Mouse (Mus musculus) embryonic facial prominence, embryonic 12.5 days (tissue): ENCODE data around the gene Jph3. TPM values are rescaled to one million over a fixed set of nuclear protein-coding genes. Genes with fewer than 3 reads are reported as not detected.
A peak's percentile ranks its signal among the peaks of the same experiment; 100 is the strongest.

ENCODE experiments used
- ATAC-seq: fragments of 200-750 bp; cut with Nextera tagmentation; 2 replicates; pipeline ENCODE4 v1.8.0; 2017; ENCODE audit not compliant: insufficient number of reproducible peaks, insufficient read depth, low FRiP score, low TSS enrichment
- H3K27ac ChIP-seq: fragments of 300-500 bp; sonication (generic); 2 replicates; pipeline ENCODE4 v1.5.1; 2016; ENCODE audit warnings: mild to moderate bottlenecking
- H3K27me3 ChIP-seq: fragments of 300-500 bp; sonication (generic); 2 replicates; pipeline ENCODE4 v1.6.1; 2016; ENCODE audit warnings: mild to moderate bottlenecking, moderate library complexity
- H3K36me3 ChIP-seq: fragments of 300-500 bp; sonication (generic); 2 replicates; pipeline ENCODE4 v1.6.1; 2016; ENCODE audit warnings: mild to moderate bottlenecking
- H3K4me1 ChIP-seq: fragments of 300-500 bp; sonication (generic); 2 replicates; pipeline ENCODE4 v1.6.1; 2016
- H3K4me2 ChIP-seq: fragments of 300-500 bp; sonication (generic); replicated peaks from 2 replicates; pipeline ENCODE4 v1.6.1; 2016; ENCODE audit warnings: mild to moderate bottlenecking, moderate library complexity
- H3K4me3 ChIP-seq: fragments of 300-500 bp; sonication (generic); 2 replicates; pipeline ENCODE4 v1.5.1; 2016; ENCODE audit warnings: mild to moderate bottlenecking
- H3K9ac ChIP-seq: fragments of 300-500 bp; sonication (generic); 2 replicates; pipeline ENCODE4 v1.6.1; 2016; ENCODE audit warnings: mild to moderate bottlenecking, moderate library complexity
- H3K9me3 ChIP-seq: fragments of 300-500 bp; sonication (generic); 2 replicates; pipeline ENCODE4 v1.6.1; 2016; ENCODE audit warnings: mild to moderate bottlenecking, moderate library complexity
- WGBS: fragments of 180-500 bp; shearing (Covaris S2); methylation state at CpG from one replicate; pipeline ENCODE4 v1.1.7; 2016; 5-methylcytosine and 5-hydroxymethylcytosine counted together
- polyA plus RNA-seq: library from polyadenylated mRNA; unstranded; fragments of >200 nt; fragmentation: Nextera tagmentation; extraction: Ambion mirVana; gene quantifications from 2 replicates; pipeline ENCODE4 v1.2.1, GENCODE M21; 2016

The Jph3 gene
- 6.7 and 8.6 TPM in 2 replicates for polyA plus RNA-seq

DNA sequence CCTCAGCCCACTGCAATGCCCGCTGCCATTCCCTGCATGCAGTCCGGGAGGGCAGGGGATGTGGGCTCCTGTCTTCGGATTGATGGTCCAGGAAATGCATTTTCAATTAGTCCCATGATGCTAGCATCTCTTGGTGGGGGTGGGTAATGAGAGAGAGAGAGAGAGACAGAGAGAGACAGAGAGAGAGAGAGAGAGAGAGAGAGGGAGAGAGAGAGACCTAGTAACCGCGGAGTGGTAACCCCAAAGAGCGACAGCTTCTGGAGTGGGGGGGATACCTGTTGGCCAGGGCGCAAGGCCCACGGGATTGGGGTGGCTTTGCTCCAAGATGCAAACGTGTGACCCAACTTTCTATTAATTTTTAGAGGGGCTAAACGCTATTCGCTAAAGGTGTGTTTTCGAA, at the start of gene Jph3:
Gene Jph3, plus strand, starts transcription at position 301 of the 400 bp plus-strand sequence.
- no peaks in the 10 kb centered on the region for H3K36me3 ChIP-seq
- no peak within 1 kb of the TSS for H3K27ac ChIP-seq
- no peaks in the 10 kb centered on the region for H3K9me3 ChIP-seq
- WGBS = 10% methylated on average over 12 of the region's 12 CpGs
- peak within 1 kb of the TSS; percentile 38 for H3K9ac ChIP-seq
- peak within 1 kb of the TSS; percentile 51 for H3K4me3 ChIP-seq
- H3K4me2 ChIP-seq = peak within 1 kb of the TSS; percentile 84
- peaks cover 5% of the 10 kb centered on the region for H3K4me1 ChIP-seq
- peaks cover 67% of the 10 kb centered on the region for H3K27me3 ChIP-seq
- no peak for ATAC-seq

DNA sequence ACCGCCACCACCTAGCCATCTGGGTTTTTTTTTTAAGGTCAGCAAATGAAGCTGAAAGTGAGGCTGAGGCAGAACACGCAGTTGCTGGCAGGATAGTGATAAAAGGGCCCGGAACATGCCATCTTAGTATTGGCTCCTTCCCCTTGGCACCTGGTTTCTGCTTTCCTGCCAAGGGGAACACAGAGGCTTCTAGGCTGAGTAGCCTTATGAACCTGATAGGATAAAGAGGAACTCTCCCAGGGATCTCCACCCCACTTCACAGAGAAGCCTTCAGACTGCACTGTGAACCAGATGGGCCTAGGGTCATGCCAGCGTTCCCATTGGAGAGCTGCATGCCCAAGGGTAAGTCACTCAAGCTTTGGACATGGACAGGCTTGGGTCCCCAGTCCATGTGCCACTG, 48.5 kb upstream of the Jph3 start:
- WGBS = 86% methylated on average over 4 of the region's 4 CpGs
- Histone ChIP-seq H3K4me1 (no peaks in the 10 kb centered on the region; the same call in 1 of the 2 replicates), H3K9ac (no peak overlapping the region), H3K27ac (no peak overlapping the region), H3K36me3 (no peaks in the 10 kb centered on the region), H3K9me3 (no peaks in the 10 kb centered on the region), H3K4me2 (no peak overlapping the region), H3K4me3 (no peak overlapping the region), H3K27me3 (no peaks in the 10 kb centered on the region)
- no peak for ATAC-seq

DNA sequence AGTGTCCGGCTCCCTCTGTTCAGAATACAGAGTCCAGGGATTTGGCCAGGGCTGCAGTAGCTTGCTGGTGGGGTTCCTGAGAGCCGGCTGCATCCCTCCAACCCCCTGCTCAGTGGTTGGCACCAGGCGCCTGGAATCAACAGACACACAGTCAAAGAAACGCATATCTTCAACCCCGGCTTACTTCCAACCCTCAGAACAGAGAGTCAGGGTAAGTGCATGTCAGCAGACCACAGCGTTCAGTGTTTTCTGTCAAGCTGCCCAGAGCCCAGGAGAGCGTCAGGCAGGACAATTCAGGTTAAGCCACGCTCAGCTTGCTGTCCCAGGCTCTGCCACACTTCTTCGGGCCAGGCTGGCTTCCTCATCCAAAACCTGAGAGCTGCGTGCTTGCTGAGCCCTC, 48.0 kb upstream of the Jph3 start:
- H3K4me1 ChIP-seq = no peaks in the 10 kb centered on the region
- H3K36me3 ChIP-seq = no peaks in the 10 kb centered on the region
- H3K4me2 ChIP-seq = no peak overlapping the region
- H3K9me3 ChIP-seq = no peaks in the 10 kb centered on the region
- H3K27me3 ChIP-seq = no peaks in the 10 kb centered on the region
- H3K27ac ChIP-seq = no peak overlapping the region
- ATAC-seq = no peak
- no peak overlapping the region for H3K4me3 ChIP-seq
- no peak overlapping the region for H3K9ac ChIP-seq
- WGBS = 59% methylated on average over 10 of the region's 10 CpGs

DNA sequence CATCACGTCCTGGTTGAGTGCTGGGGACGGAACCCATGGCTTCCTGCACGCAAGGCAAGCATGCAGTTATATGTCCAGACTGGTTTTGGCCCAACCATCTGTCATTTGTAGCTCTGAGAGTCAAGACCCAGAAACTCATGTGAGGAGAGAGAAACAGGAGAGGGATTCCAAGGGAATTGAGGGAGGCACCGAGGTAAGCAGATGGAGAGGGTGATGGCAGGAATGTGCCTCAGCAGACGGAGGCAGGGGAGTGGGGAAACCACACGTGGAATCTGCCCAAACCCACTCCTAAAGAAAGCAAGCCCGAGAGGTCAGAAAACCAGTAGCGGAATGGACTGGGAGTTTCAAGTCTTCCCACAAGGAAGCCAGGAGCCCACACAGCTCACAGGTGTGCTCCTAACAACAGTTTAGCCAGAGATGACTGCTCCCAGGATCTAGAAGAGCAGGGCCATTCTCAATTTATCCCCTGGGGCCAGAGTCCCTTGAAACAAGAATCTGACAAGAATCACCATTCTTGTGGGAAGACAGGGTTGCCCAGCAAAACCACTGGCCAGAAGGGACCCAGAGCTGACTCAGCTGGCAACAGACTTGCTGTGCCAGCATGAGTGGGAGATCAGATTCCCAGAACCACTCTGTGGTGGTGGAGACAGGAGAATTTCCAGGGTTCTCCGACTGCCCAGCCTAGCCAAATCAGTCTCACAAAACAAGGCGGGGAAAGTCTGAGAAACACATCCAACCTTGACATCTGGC, 46.2 kb upstream of the Jph3 start:
- ATAC-seq = no peak
- Histone ChIP-seq H3K36me3 (no peaks in the 10 kb centered on the region), H3K4me3 (no peak overlapping the region), H3K9me3 (no peaks in the 10 kb centered on the region), H3K27me3 (no peaks in the 10 kb centered on the region), H3K4me1 (peaks cover 8% of the 10 kb centered on the region), H3K27ac (no peak overlapping the region), H3K4me2 (no peak overlapping the region), H3K9ac (no peak overlapping the region)
- 60% methylated on average over 10 of the region's 10 CpGs for WGBS

DNA sequence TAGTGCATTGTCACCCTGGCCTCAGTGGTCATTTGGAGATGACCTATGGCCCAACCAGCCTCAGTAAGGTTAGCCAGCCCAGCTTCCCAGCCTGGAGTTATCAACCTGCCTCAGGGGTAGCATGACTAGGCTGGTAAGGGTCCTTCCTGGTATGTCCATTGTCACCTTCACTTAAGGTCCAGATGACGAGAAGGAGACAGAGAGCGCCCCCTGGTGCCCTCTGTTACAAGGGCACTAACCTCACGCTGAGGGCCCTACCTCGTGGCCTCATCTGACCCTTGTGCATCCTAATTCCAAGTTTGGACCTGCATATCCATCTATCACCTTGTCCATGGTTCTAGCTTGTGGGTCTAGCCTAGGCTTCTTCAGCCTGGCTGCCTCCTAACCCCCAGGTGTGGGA, 44.0 kb upstream of the Jph3 start:
- H3K4me1 ChIP-seq = peaks cover 8% of the 10 kb centered on the region
- H3K36me3 ChIP-seq = no peaks in the 10 kb centered on the region
- no peak for ATAC-seq
- H3K9ac ChIP-seq = no peak overlapping the region
- WGBS = 22% methylated on average over 4 of the region's 4 CpGs
- H3K4me3 ChIP-seq = no peak overlapping the region
- no peaks in the 10 kb centered on the region for H3K27me3 ChIP-seq
- no peak overlapping the region for H3K4me2 ChIP-seq
- no peak overlapping the region for H3K27ac ChIP-seq
- no peaks in the 10 kb centered on the region for H3K9me3 ChIP-seq

DNA sequence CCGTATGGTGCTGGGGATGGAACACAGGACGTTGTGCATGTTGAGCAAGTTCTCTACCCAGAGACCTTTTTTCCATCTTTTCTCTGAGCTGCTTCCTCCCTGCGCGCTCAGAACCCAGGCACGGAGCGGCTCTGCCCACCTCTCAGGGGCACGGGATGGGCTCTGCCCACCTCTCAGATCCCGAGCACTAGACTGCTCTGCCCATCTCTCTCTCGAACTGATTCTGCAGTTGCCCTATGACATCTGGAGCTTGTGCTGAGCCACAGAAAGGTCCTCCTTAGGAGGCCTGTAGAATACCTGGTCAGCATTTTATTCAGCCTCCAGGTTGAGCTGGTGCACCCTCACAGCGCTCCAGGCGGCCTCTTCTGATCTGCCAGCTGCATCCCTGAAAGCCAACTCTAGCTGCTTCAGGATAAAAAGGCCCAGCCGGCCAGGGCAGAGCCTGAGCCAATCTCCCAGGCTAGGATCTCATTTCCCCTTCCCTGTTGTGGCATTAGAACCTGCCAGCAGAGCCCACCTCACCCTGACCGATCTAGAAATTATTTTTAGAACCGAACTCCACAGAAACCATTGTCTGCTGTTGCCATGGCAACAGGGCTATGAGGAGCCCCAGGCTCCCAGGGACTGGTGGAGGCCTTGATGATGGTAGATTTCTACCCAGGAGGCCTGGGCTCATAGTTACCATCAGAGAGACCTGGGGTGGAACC, 41.8 kb upstream of the Jph3 start:
- Histone ChIP-seq H3K36me3 (no peaks in the 10 kb centered on the region), H3K9ac (no peak overlapping the region), H3K27me3 (no peaks in the 10 kb centered on the region), H3K27ac (0 out of 2 replicates have a peak overlapping the region, but pooled peaks have one; percentile 24), H3K4me2 (no peak overlapping the region), H3K4me1 (peaks cover 8% of the 10 kb centered on the region), H3K4me3 (no peak overlapping the region), H3K9me3 (no peaks in the 10 kb centered on the region)
- ATAC-seq = no peak
- 51% methylated on average over 14 of the region's 14 CpGs for WGBS

DNA sequence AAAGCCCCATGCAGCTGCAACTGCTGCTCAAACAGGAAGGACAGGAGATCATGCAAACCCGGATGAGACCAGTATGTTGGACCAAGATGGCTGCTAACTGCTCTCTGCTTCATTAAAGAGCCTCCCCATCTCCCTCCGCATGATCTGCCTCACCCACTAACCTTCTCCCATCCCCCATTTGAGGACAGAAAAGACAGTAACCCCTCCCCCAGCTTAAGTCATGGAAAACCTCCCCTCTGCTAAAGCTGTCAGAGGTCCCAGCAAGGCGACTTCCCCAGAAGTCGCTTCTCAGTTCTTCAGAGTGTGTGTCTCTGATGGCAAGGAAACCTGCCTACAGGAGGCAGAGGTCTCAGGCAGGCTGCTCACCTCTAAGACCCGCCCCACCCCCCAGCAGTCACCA, 40.9 kb upstream of the Jph3 start:
- 36% methylated on average over 5 of the region's 5 CpGs for WGBS

DNA sequence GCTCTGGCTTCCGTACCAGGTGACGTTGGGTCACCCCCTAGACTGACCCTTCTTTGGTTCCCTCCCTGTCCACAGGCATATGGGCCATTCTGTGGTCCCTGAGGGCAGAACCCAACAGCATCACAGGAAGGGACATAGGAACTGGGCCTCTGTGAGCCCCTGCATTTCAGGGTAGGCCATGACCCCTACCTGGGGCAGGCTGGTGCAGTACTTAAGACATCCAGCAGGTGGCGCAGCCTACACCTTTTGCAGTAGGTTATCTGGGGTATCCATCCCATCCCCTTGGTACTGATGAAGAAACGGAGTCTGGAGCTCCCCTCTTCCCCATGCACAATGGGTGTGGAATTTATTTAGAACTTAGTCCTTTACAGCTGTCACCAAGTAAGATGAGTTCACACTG, 35.0 kb upstream of the Jph3 start:
- Histone ChIP-seq H3K36me3 (no peaks in the 10 kb centered on the region), H3K4me1 (peaks cover 11% of the 10 kb centered on the region), H3K4me3 (no peak overlapping the region), H3K9me3 (no peaks in the 10 kb centered on the region), H3K4me2 (no peak overlapping the region), H3K27ac (no peak overlapping the region), H3K27me3 (no peaks in the 10 kb centered on the region), H3K9ac (no peak overlapping the region)
- no peak for ATAC-seq
- WGBS = 52% methylated on average over 4 of the region's 4 CpGs

More for the DNA sequence above, 40.9 kb upstream of the Jph3 start:
- H3K4me3 ChIP-seq = no peak overlapping the region
- H3K9ac ChIP-seq = no peak overlapping the region
- no peaks in the 10 kb centered on the region for H3K27me3 ChIP-seq
- no peak overlapping the region for H3K4me2 ChIP-seq
- ATAC-seq = no peak
- H3K9me3 ChIP-seq = no peaks in the 10 kb centered on the region
- peaks cover 8% of the 10 kb centered on the region for H3K4me1 ChIP-seq
- no peak overlapping the region for H3K27ac ChIP-seq
- H3K36me3 ChIP-seq = no peaks in the 10 kb centered on the region

DNA sequence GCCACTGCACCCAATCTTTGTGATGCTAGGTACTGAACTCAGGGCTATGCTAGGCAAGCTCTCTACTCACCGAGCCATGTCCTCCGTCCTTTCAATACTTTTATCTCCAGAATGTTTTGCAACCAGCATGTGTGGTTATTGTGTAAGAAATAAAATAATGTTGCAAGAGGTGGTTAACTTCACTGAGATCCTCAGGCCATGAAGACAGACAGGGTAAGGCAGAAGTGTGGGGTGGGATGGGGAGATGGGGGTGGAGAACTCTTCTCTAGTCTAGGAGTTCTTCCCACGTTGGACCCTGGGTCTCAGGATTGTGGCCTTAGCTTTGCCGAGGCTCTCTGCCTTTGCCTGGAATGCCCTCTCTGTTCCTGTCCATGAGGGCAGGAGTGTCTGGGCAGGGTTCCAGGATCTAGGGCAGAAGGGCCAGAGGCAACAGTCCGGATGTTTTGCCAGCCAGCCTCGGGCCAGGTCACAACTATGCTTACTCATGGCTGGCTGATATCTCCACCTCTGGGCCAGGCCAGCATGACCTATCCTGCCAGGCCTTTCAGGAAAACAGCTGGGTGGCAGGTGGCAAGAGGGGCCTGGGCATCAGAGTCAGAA, 33.7 kb upstream of the Jph3 start:
- Histone ChIP-seq H3K36me3 (no peaks in the 10 kb centered on the region), H3K4me1 (peaks cover 11% of the 10 kb centered on the region), H3K4me3 (no peak overlapping the region), H3K9ac (no peak overlapping the region), H3K9me3 (no peaks in the 10 kb centered on the region), H3K27ac (no peak overlapping the region), H3K27me3 (0 out of 2 replicates have a peak, but pooled peaks cover 3% of the 10 kb centered on the region), H3K4me2 (no peak overlapping the region)
- WGBS = 85% methylated on average over 6 of the region's 6 CpGs
- ATAC-seq = no peak

DNA sequence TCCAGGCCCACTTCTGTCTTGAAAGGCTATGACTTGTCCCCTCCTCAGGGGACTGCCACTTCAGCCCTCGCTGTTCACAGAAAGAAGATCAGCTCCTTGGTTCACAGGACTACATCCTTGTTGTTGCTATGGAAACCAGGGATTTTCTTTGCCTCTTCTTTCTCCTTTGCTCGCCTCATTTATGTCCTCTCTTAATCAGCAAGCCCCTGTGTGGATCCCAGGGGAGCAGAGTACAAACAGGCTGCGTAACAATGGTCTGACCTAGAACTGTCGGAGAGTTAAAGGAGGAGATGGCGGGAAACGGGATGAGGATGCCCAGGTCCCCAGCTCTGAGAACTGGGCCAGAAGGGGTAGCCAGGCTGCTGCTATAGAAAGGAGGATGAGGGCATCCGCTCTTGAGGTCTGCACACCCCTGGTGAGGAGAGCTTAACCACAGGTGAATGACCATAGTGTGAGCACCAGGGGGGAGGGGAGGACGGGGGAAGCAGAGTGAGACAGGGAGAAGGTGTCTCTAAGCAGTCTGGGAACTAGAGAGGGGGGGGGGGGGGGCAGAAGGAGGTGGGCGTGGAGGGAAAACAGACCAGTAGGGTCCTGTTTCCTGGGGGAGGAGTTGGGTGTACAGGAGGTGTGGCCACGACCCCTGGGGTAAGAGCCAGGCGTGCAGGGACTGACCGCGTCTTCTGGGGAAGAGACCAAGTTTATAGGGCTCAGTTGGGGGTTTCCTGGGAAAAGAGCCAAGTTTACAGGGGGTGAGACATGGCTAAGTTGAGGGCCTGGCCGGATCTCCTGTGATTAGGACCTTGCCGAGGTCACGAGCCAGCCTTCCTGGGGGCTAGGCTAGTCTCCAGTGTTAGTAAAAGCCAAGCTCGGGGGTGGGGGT, 31.4 kb upstream of the Jph3 start:
- H3K9ac ChIP-seq = 0 out of 2 replicates have a peak overlapping the region, but pooled peaks have one; percentile 29
- no peaks in the 10 kb centered on the region for H3K9me3 ChIP-seq
- peak overlapping the region; percentile 43 for H3K4me2 ChIP-seq
- H3K4me1 ChIP-seq = peaks cover 11% of the 10 kb centered on the region
- no peaks in the 10 kb centered on the region for H3K36me3 ChIP-seq
- 1% methylated on average over 17 of the region's 17 CpGs for WGBS
- 0 out of 2 replicates have a peak, but pooled peaks have one; percentile 22 for ATAC-seq
- peak overlapping the region; percentile 11; the same call in 1 of the 2 replicates for H3K4me3 ChIP-seq
- H3K27ac ChIP-seq = no peak overlapping the region
- H3K27me3 ChIP-seq = 0 out of 2 replicates have a peak, but pooled peaks cover 3% of the 10 kb centered on the region

DNA sequence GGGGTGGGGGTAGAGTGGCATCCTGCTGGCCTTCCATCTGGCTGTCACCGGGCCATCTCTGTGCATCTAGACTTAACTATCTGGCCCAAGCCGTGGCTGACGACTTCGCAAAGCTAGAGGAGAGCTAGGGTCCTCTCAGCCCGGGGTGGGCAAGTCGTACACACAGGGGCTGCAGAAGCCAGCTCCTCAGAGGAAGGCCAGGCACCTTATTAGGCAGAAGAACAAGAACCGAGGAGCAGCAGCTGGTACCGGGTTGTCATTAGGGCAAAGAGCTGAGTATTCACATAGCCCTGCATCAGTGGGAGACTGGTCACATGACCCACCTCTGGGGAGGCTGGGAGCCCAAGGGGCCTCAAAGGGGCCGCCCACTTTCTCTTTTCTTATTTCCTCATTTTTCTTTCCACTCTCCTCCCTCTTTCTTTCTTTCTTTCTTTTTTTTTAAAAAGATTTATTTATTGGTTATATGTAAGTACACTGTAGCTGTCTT, 30.8 kb upstream of the Jph3 start:
- 0 out of 2 replicates have a peak overlapping the region, but pooled peaks have one; percentile 29 for H3K9ac ChIP-seq
- 0 out of 2 replicates have a peak, but pooled peaks have one; percentile 8 for ATAC-seq
- 9% methylated on average over 9 of the region's 9 CpGs for WGBS
- no peak overlapping the region for H3K27ac ChIP-seq
- H3K4me3 ChIP-seq = peak overlapping the region; percentile 11; the same call in 1 of the 2 replicates
- H3K4me1 ChIP-seq = peaks cover 11% of the 10 kb centered on the region
- H3K27me3 ChIP-seq = 0 out of 2 replicates have a peak, but pooled peaks cover 3% of the 10 kb centered on the region
- peak overlapping the region; percentile 43 for H3K4me2 ChIP-seq
- H3K9me3 ChIP-seq = no peaks in the 10 kb centered on the region
- no peaks in the 10 kb centered on the region for H3K36me3 ChIP-seq
